Mouse (Mus musculus): ENCODE data around the gene Phgr1. TPM values are rescaled to one million over a fixed set of nuclear protein-coding genes. Genes with fewer than 3 reads are reported as not detected.

Phgr1 gene
- polyA plus RNA-seq, 1 experiment from 2014 or later = not detected

- ChIA-PET CTCF (interaction anchor here (0.6 to 6.0 kb wide), 5 partner anchors 12 to 273 kb away, joined by 3 to 34 read pairs (median 3); no protein-coding TSS in a partner anchor), POLR2A (interaction anchor here (0.8 to 2.4 kb wide), 3 partner anchors 10 to 15 kb away, joined by 3 to 10 read pairs (median 5); no protein-coding TSS in a partner anchor)
- H3K27me3 ChIP-seq = no peaks in the 10 kb centered on the region
- TF ChIP-seq CTCF (IDR thresholded peaks at IDR 0.05) = no peak
- in situ Hi-C loops (cut with MboI; ENCODE audit: low pct_unique_long_range_greater_than_20kb) = loop anchor here (5.0 kb wide), 1 partner anchor 122 kb away; no protein-coding TSS in a partner anchor
- no peak for DNase-seq (ENCODE audit: low read depth, low spot score)
- peak; percentile 40 for ATAC-seq
Observed at GRCm38 (mm10) chr2:118760311-118761025, 12.1 kb upstream of the Phgr1 start.

- ChIA-PET POLR2A (interaction anchor here (0.6 to 2.4 kb wide), 5 partner anchors 14 to 101 kb away, joined by 3 to 10 read pairs (median 4); no protein-coding TSS in a partner anchor), CTCF (interaction anchor here (1.3 to 6.0 kb wide), 3 partner anchors 13 to 274 kb away, joined by 3 to 34 read pairs (median 3); partner anchors contain the start of gene Inafm2)
- H3K27me3 ChIP-seq = no peaks in the 10 kb centered on the region
- ATAC-seq = no peak
- TF ChIP-seq CTCF (IDR thresholded peaks at IDR 0.05) = no peak
- DNase-seq (ENCODE audit: low read depth, low spot score) = no peak
- in situ Hi-C loops (cut with MboI; ENCODE audit: low pct_unique_long_range_greater_than_20kb) = loop anchor here (5.0 kb wide), 1 partner anchor 121 kb away; no protein-coding TSS in a partner anchor
Observed at GRCm38 (mm10) chr2:118761358-118761757, 11.2 kb upstream of the Phgr1 start.

- no peak for TF ChIP-seq CTCF (IDR thresholded peaks at IDR 0.05)
- H3K27me3 ChIP-seq = no peaks in the 10 kb centered on the region
- ATAC-seq (peak; percentile 48), DNase-seq (ENCODE audit: low read depth, low spot score) (no peak)
- CTCF ChIA-PET = interaction anchor here (1.3 to 6.0 kb wide), 4 partner anchors 13 to 275 kb away, joined by 3 to 34 read pairs (median 13); partner anchors contain the start of gene Inafm2
- in situ Hi-C loops (cut with MboI; ENCODE audit: low pct_unique_long_range_greater_than_20kb) = loop anchor here (5.0 kb wide), 1 partner anchor 120 kb away; no protein-coding TSS in a partner anchor
- POLR2A ChIA-PET = interaction anchor here (0.6 to 2.4 kb wide), 5 partner anchors 13 to 100 kb away, joined by 3 to 10 read pairs (median 4); partner anchors contain the start of gene Knstrn
Observed at GRCm38 (mm10) chr2:118761906-118762783, 10.4 kb upstream of the Phgr1 start, which contains the start of gene Ccdc9b. Gene Ccdc9b (minus strand): TSS chr2:118762661.

GRCm38 (mm10) chr2:118762784-118763148 lies 9.8 kb upstream of the Phgr1 start:
- ATAC-seq (no peak), DNase-seq (ENCODE audit: low read depth, low spot score) (no peak)
- CTCF ChIA-PET = interaction anchor here (0.9 to 6.0 kb wide), 5 partner anchors 14 to 120 kb away, joined by 3 to 34 read pairs (median 6); partner anchors contain the start of genes Disp2 and Inafm2
- in situ Hi-C loops (cut with MboI; ENCODE audit: low pct_unique_long_range_greater_than_20kb) = loop anchor here (5.0 kb wide), 1 partner anchor 120 kb away; no protein-coding TSS in a partner anchor
- no peak for TF ChIP-seq CTCF (IDR thresholded peaks at IDR 0.05)
- POLR2A ChIA-PET = interaction anchor here (1.0 to 1.2 kb wide), 3 partner anchors 13 to 51 kb away, joined by 3 to 4 read pairs (median 3); partner anchors contain the start of genes Inafm2 and Knstrn
- no peaks in the 10 kb centered on the region for H3K27me3 ChIP-seq

GRCm38 (mm10) chr2:118763469-118763868 lies 9.1 kb upstream of the Phgr1 start:
- ATAC-seq = no peak
- H3K27me3 ChIP-seq = no peaks in the 10 kb centered on the region
- in situ Hi-C loops (cut with MboI; ENCODE audit: low pct_unique_long_range_greater_than_20kb) = loop anchor here (5.0 kb wide), 1 partner anchor 119 kb away; no protein-coding TSS in a partner anchor
- POLR2A ChIA-PET = interaction anchor here (0.6 to 1.5 kb wide), 8 partner anchors 14 to 124 kb away, joined by 3 to 7 read pairs (median 3); partner anchors contain the start of genes Disp2, Inafm2 and Knstrn
- CTCF ChIA-PET = interaction anchor here (0.9 to 3.4 kb wide), 6 partner anchors 16 to 125 kb away, joined by 3 to 23 read pairs (median 4); partner anchors contain the start of gene Disp2
- no peak for DNase-seq (ENCODE audit: low read depth, low spot score)
- TF ChIP-seq CTCF (IDR thresholded peaks at IDR 0.05) = no peak

GRCm38 (mm10) chr2:118764094-118764831 lies 8.3 kb upstream of the Phgr1 start:
- in situ Hi-C loops (cut with MboI; ENCODE audit: low pct_unique_long_range_greater_than_20kb) = loop anchor here (5.0 kb wide), 1 partner anchor 118 kb away; no protein-coding TSS in a partner anchor
- ChIA-PET POLR2A (interaction anchor here (0.6 to 1.5 kb wide), 8 partner anchors 15 to 123 kb away, joined by 3 to 7 read pairs (median 4); partner anchors contain the start of genes Disp2 and Inafm2), CTCF (interaction anchor here (0.6 to 3.4 kb wide), 12 partner anchors 13 to 213 kb away, joined by 3 to 23 read pairs (median 3); partner anchors contain the start of genes Disp2 and Knstrn)
- DNase-seq (ENCODE audit: low read depth, low spot score) (no peak), ATAC-seq (no peak)
- H3K27me3 ChIP-seq = no peaks in the 10 kb centered on the region
- no peak for TF ChIP-seq CTCF (IDR thresholded peaks at IDR 0.05)

- ATAC-seq (no peak), DNase-seq (ENCODE audit: low read depth, low spot score) (no peak)
- in situ Hi-C loops (cut with MboI; ENCODE audit: low pct_unique_long_range_greater_than_20kb) = loop anchor here (5.0 kb wide), 1 partner anchor 117 kb away; no protein-coding TSS in a partner anchor
- H3K27me3 ChIP-seq = no peaks in the 10 kb centered on the region
- CTCF ChIA-PET = interaction anchor here (0.6 to 3.4 kb wide), 9 partner anchors 15 to 213 kb away, joined by 3 to 23 read pairs (median 3); partner anchors contain the start of gene Knstrn
- TF ChIP-seq CTCF (IDR thresholded peaks at IDR 0.05) = no peak
- POLR2A ChIA-PET = interaction anchor here (1.0 to 1.5 kb wide), 3 partner anchors 15 to 123 kb away, joined by 3 to 7 read pairs (median 4); partner anchors contain the start of gene Disp2
Observed at GRCm38 (mm10) chr2:118764875-118765274, 7.7 kb upstream of the Phgr1 start.

GRCm38 (mm10) chr2:118766041-118767033 lies 6.2 kb upstream of the Phgr1 start:
- ChIA-PET CTCF (interaction anchor here (1.3 kb wide), 1 partner anchor 25 kb away, joined by 3 read pairs; no protein-coding TSS in a partner anchor), POLR2A (interaction anchor here (0.6 kb wide), 1 partner anchor 109 kb away, joined by 5 read pairs; no protein-coding TSS in a partner anchor)
- no peaks in the 10 kb centered on the region for H3K27me3 ChIP-seq
- ATAC-seq (no peak), DNase-seq (ENCODE audit: low read depth, low spot score) (no peak)
- TF ChIP-seq CTCF (IDR thresholded peaks at IDR 0.05) = no peak
- in situ Hi-C loops (cut with MboI; ENCODE audit: low pct_unique_long_range_greater_than_20kb) = no loop called here
